Mouse (Mus musculus) lung, adult 2 months (tissue): Measurements from ENCODE around the gene Gm11562.

Experiments used
- CTCF ChIP-seq: fragments of 200-500 bp; IDR thresholded peaks from 2 replicates; pipeline ENCODE4 v1.5.1; 2011; ENCODE audit warnings: mild to moderate bottlenecking, low read length, control low read depth; ENCODE audit not compliant: insufficient read depth
- POLR2A ChIP-seq: fragments of 200-500 bp; IDR thresholded peaks from 2 replicates; pipeline ENCODE4 v1.6.1; 2011; ENCODE audit warnings: low read depth, mild to moderate bottlenecking, control low read depth, low read length, borderline replicate concordance; ENCODE audit errors: extremely low read depth

DNA sequence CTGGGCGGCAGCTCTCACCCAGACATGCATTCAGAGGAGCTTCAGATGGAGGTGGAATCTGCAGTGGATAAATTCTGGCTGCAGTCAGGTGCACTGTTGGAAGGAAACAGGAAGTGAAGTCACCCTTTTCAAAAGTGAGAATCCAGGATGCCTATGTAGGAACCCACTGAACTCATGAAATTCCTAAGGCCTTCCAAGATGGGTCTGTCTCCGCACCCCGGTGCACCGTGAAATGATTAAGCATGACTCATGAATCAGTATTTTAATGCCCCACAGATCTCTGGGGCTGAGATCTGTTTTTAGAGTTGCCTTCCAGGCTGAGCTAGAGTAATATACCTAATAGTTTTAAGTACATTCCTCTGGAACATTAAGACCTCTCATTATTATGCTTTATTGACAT, 39.0 kb upstream of the Gm11562 start:
- TF ChIP-seq CTCF (no peak), POLR2A (no peak)
